Mouse (Mus musculus) ES-Bruce4 (cell line): ENCODE measurements around the gene Igtp.

Experiments used
- CTCF ChIP-seq: IDR thresholded peaks from one replicate; pipeline ENCODE4 v1.8.1; 2011; ENCODE audit warnings: low read depth, low read length
- EP300 ChIP-seq: IDR thresholded peaks from 2 replicates; pipeline ENCODE4 v1.6.1; 2011; ENCODE audit warnings: low read depth, low read length; ENCODE audit not compliant: insufficient read depth
- POLR2A ChIP-seq: IDR thresholded peaks from one replicate; pipeline ENCODE4 v1.8.1; 2011; ENCODE audit warnings: low read length; ENCODE audit not compliant: insufficient read depth

DNA sequence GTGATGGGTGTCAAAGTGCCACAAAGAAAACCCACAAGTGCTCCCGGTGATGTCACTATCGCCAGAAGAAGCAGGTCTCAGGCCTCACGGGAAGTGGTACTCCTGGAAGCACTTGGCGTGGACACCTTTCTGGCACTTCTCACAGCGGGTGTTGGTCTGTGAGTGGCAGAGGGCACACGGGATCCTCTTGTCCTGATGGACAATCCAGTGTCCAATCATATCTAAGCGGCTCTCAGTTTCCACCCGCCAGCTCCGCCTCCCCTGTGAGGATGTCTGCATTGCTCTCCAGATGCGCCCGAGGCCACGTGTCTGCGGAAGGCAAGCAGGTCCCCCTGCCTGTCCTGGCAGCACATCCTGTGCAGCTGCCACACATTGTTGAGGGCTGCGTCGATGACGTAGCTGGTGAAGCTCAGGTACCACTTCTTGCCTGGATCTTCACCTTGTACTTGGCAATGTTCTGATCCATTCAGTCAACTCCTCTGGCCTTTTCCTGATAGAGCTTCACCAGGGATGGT is 31.1 kb downstream of the Igtp start:
- TF ChIP-seq CTCF = no peak
- TF ChIP-seq EP300 = no peak
- TF ChIP-seq POLR2A = no peak
